Mouse (Mus musculus) megakaryocyte-erythroid progenitor cell, adult 5-6 weeks (primary cell): ENCODE data around the gene Tnf. TPM values are rescaled to one million over a fixed set of nuclear protein-coding genes. Genes with fewer than 3 reads are reported as not detected.
"Not testable (repeated sequence)": the region's sequence is repeated elsewhere in the genome, so short reads cannot be mapped to it uniquely, and the experiment has no call there.

Experiments
- ATAC-seq: replicated peaks from 2 replicates; pipeline ENCODE4 v1.8.0; 2016; ENCODE audit warnings: mild to moderate bottlenecking, inconsistent platforms; ENCODE audit not compliant: severe bottlenecking, poor library complexity, low FRiP score, low TSS enrichment
- total RNA-seq, 2 experiments: library from RNA; stranded (forward) in 1 of 2; stranded (reverse) in 1 of 2; fragments of 200-1000, 215-1000 nt in 1 of 2; fragments of >200 nt in 1 of 2; fragmentation: Nextera tagmentation in 1 of 2; gene quantifications; 2 replicates each; pipeline ENCODE4 v1.2.3; 2014 to 2017

Gene Tnf
- total RNA-seq, 2 experiments from 2014 or later = 7.7 TPM; not detected in 1

DNA sequence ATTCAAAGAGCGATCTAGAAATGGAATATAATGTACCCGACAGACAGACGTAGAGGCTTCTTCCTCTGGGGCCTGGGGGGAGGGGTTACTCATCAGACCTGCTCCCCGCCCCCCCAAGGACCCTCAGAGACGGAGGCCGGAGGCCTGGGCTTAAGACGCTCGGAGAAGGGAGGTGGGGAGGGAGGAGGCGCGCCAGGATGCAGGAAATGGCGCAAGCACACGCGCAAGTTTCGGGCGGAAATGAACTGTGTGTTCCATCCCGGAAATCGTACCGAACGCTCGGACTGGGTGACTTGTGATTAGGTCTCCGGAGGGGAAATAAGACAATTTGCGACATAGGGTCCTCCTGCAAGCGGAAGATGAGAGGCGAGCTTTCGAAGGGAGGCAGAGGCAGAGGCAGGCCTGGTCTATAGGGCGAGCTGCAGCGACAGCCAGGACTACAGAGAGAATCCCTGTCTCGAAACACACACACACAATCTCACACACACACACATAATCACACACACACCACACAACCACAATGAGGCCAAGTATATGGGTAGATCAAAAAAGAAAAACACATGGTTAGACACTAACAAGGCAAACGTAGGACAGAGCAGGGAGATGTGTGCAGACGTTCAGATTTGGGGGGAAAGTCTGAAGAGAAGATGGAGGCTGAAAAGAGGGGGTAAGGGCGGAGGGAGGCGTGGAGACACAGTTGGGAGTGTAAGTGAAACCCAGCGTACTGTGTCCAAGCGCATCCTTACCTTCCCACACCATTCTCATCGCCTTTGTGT, 34.0 kb upstream of the Tnf start, which contains the start of gene Nfkbil1:
TSS of gene Nfkbil1 (minus strand) at position 179 of the 776 bp plus-strand sequence.
- peak; percentile 65 for ATAC-seq

DNA sequence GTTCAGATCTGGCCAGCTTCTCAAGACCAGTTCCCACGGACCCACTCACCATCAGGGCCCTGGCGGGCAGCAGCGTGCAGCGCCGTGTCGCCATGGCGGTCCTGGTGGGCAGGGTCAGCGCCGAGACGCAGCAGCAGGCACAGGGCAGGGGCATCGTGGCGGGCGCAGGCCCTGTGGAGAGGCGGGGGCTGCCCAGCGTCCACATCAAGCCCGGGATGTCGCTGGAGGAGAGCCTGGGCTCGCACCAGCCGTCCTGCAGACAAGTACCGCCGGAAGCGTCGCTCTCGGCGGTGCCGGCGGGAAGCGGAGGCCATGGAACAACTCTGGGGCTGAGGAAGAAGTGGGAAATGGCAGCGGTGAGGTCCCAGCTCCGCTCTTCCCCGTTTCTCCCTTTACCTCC, 33.1 kb upstream of the Tnf start:
- no peak for ATAC-seq

DNA sequence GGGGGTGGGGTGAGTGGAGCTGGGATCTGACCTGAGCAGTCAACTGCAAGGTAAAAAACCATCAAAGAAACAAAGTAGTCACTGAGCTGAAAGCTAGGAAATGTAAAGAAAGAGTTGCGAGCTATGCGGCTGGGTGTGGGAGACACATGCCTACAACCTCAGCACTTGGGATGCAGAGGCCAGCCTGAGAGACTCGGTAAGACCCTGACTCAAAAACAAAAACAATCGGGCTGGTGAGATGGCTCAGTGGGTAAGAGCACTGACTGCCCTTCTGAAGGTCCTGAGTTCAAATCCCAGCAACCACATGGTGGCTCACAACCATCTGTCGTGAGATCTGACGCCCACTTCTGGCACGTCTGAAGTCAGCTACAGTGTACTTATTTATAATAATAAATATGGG, 32.3 kb upstream of the Tnf start:
- not testable (repeated sequence) for ATAC-seq

- no peak for ATAC-seq
These were observed 31.5 kb upstream of the Tnf start, which contains the start of gene Atp6v1g2 for GRCm38 (mm10) chr17:35233114-35233980. Gene Atp6v1g2, plus strand, starts transcription at chr17:35233660.

- ATAC-seq = no peak
These were observed 30.9 kb upstream of the Tnf start for GRCm38 (mm10) chr17:35232659-35233058.

DNA sequence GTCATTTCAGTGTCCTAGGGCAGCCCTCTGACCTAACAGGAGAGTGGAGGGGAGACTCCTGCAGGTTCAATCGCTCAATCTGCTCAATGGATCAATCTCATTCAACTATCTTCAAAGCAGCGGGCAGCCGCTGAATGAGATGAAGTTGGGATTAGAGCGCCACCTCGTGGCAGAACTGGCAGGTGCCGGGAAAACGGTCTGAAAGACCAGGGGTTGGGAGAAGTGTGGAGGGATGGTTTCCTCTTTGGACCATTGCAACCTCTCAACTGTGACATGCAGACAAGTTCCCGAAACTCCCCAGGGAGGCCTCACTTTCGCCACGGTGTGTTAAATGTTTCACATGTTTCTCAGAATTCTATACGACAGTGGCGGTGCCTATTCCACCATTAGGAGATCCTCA, 30.2 kb upstream of the Tnf start:
- ATAC-seq = peak; percentile 28; the same call in 1 of the 2 replicates

DNA sequence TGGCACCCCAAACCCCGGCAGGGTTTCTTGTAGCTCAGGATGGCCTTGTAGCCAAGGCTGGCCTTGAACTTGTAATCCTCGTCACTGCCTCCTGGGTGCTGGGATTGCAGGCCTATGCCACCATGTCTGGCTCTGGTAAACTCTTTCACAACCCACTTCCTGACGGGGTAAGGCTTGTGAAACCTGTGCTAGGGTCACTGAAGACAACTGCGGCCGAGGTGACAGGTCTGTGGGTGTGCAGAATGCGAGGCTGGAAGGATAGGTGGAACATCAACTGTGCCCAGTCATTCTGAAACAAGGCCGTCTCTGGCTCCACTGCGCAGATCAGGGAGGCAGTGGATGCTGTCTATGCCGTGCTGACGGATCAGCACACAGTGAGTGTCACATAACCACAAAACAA, 29.2 kb upstream of the Tnf start:
- no peak for ATAC-seq

GRCm38 (mm10) chr17:35226561-35227046, 24.8 kb upstream of the Tnf start:
- ATAC-seq = no peak

DNA sequence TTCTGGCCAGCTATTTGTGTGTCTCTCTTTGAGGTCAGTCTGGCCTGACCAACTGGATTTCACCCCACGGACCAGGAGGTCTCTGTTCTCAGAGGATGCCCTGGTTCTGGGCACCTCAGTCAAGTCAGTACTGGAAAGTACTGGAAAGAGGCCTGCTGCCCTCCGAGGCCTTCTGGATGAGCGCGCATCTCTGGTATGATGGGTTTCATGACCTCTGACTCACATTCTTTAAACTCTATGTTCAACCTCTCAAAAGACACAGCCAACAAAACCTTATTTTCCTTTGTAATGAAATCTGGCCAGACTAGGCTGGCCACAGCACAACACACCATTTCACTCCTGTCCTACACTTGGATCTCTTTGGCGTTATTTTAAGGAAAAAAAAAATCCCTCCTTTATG, 23.6 kb upstream of the Tnf start:
- ATAC-seq = no peak

DNA sequence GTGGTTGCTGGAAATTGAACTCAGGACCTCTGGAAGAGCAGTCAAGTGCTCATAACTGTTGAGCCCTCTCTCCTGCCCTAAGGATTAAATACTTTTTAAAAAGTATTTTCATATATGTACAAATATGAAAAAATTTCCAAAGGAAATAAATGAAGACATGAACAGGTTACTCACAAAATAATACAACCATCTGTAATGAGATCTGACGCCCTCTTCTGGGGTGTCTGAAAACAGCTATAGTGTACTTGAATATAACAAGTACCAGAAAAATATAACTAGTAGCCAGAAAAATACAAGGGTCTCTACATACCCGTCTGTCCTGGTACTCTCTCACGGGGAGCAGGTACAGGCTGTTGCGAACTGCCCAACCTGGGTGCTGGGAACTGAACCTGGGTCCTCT, 22.8 kb upstream of the Tnf start:
- ATAC-seq = no peak

DNA sequence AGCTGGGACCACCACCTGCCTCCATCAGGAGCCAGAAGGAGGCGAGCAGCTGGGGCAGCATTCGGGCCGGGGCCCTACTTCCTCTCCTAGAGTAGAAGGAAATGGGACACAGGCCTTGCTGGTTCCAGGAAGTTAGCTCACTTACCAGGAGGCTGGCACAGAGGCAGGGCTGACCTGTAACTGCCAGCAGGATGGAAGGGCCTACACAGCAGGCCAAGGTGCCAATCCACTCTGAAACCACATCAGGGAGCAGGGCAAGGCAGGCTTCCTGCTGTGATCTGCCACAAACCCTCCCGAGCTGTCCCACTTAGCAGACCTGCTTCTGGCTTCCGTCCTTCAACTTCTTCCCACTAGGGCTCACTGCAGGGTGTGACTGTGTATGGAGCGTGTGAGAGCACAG, 20.5 kb upstream of the Tnf start:
- ATAC-seq = peak; percentile 26; the same call in 1 of the 2 replicates

- no peak for ATAC-seq
These were observed 18.5 kb upstream of the Tnf start, which contains the start of gene Gm16181 for GRCm38 (mm10) chr17:35220156-35220952. Gene Gm16181, plus strand, starts transcription at chr17:35220834.

DNA sequence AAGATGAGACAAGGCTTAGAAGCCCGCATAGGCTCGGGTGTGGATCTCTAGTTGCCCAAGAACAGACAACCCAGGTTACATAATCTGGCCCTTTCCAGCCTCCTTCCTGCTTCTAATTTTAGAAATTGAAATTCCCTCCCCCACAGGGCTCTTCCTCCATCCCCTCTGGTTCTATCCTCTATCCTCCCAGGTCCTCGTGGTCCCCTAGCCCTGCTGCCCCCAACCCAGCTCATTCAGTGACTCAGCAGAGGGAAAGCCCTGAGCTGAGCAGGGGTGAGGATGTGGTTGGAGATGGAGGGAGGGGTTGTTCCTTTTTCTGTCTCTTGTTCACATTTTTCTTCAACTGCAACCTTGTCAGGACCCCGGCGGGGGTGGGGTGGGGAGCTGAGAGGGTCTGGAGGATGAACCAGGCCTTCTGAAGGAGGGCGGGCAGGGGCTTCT, 17.8 kb upstream of the Tnf start:
- ATAC-seq = no peak

DNA sequence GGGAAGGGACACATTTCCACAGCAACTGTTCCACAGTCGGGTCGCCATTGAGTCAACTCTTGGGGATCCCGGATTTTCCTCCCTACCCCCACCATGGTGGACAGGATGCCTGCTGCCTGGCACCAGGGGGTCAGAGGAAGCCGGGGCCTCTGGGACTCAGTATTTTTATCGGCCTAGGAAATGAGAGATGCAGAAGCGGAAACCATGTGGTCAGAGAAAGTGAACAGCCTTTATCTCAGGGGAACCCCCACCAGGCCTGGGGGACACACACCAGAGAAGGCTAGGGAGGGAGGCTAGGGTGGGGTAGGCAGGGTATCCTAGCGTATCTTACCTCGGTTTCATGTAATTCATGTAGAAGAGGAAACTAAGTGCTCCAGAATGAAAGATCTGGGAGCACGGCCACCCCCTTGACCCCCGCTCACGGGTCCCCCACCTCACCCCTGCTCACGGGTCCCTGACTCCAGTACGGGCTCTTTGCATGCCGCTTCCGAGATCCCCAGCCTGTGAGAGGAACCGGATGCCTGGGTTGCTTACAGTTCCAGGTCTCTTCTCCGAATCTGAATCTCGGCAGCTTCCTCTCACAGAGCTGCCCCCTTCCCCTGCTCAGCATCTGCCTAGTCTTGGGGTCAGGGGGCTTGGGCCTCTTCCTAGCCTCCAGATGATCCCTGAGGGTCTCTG, 16.8 kb upstream of the Tnf start:
- no peak; the same call in 1 of the 2 replicates for ATAC-seq

- no peak for ATAC-seq
These were observed 11.3 kb upstream of the Tnf start for GRCm38 (mm10) chr17:35213071-35213470.

- ATAC-seq = no peak
These were observed 8.8 kb upstream of the Tnf start for GRCm38 (mm10) chr17:35210593-35210992.

- no peak for ATAC-seq
These were observed 8.2 kb upstream of the Tnf start for GRCm38 (mm10) chr17:35209785-35210535.

DNA sequence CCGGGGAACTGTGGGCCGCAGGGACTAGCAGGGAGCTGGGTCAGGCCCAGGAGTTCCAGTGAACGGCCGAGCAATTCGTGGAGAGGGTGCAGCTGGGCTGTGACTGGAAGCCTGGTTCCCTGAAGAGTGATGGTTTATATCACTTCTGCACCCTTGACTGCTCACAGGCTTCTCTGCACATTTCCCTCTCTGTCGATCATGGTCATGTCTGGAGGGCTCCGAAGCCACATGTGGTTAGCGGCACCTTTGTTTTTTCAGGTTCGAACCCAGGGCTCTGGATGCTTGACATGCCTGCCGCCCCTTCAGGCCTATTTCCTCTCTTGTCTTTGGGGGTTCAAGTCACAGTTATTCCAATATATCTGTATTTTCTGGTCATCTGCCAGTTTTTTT, 3.6 kb upstream of the Tnf start:
- no peak for ATAC-seq
